Mouse (Mus musculus): Measurements from ENCODE around the gene Gm8298. TPM values are rescaled to one million over a fixed set of nuclear protein-coding genes. Genes with fewer than 3 reads are reported as not detected.

Gm8298 gene
- polyA plus RNA-seq (2012; ENCODE audit: low replicate concordance) = not detected in 2 replicates

GRCm38 (mm10) chr3:59860751-59861150, at the start of gene Gm8298:
Gm8298 (plus strand) TSS chr3:59861051.

GRCm38 (mm10) chr3:59924914-59925313, 64.1 kb downstream of the Gm8298 start, which contains the start of gene C130079G13Rik:
C130079G13Rik (plus strand) TSS chr3:59925214.

Other genes with a start within 250 kb of the Gm8298 start
- not detected in 2 replicates for gene Gm5538, start 131.3 kb upstream of the Gm8298 start, polyA plus RNA-seq (2012; ENCODE audit: low replicate concordance)
- not detected in 2 replicates for gene C130079G13Rik, start 64.2 kb downstream of the Gm8298 start, polyA plus RNA-seq (2012; ENCODE audit: low replicate concordance)
- not detected in 2 replicates for gene Aadacl2, start 145.7 kb downstream of the Gm8298 start, polyA plus RNA-seq (2012; ENCODE audit: low replicate concordance)
- not detected in 2 replicates for gene Aadac, start 164.7 kb downstream of the Gm8298 start, polyA plus RNA-seq (2012; ENCODE audit: low replicate concordance)
- not detected in 2 replicates for gene Sucnr1, start 220.8 kb downstream of the Gm8298 start, polyA plus RNA-seq (2012; ENCODE audit: low replicate concordance)